Mouse (Mus musculus) Patski (cell line): ENCODE results near the gene Eps8l1. TPM values are rescaled to one million over a fixed set of nuclear protein-coding genes. Genes with fewer than 3 reads are reported as not detected.
A peak's percentile ranks its signal among the peaks of the same experiment; 100 is the strongest.

ENCODE experiments used
- ATAC-seq: fragments of 100-300 bp; one replicate; pipeline ENCODE4 v1.8.0; 2021
- CTCF ChIA-PET: fragments of 350-600 bp; sonication (Branson Sonifier 250); formaldehyde crosslinking; loops from one replicate; lab custom pipeline; 2022; ENCODE audit warnings: inconsistent platforms; lab: Charles Lee
- POLR2A ChIA-PET: fragments of 350-600 bp; sonication (Branson Sonifier 250); formaldehyde crosslinking; loops from one replicate; lab custom pipeline; 2022; ENCODE audit warnings: antibody characterized with exemption, inconsistent platforms; lab: Charles Lee
- DNase-seq: peaks from one replicate; pipeline ENCODE4 v3.0.0-alpha.2; 2011; ENCODE audit warnings: low read depth, low spot score
- H3K27me3 ChIP-seq: fragments of 371-371 bp; one replicate; pipeline ENCODE4 v1.5.1; 2021
- CTCF ChIP-seq: fragments of 100-300 bp; IDR thresholded peaks from one replicate; pipeline ENCODE4 v1.5.1; 2021
- in situ Hi-C: fragments of 300-500 bp; cut with MboI; formaldehyde crosslinking; loops from 3 replicates; pipeline ENCODE4 v1.11.1; 2018; ENCODE audit warnings: low pct_unique_long_range_greater_than_20kb, mixed read lengths
- polyA plus RNA-seq: library from polyadenylated mRNA; unstranded; gene quantifications from one replicate; pipeline ENCODE4 v1.2.3, GENCODE M21; 2021

The Eps8l1 gene
- polyA plus RNA-seq, 1 experiment from 2014 or later: 0.04 TPM

- H3K27me3 ChIP-seq: no peaks in the 10 kb centered on the region
- no peak for TF ChIP-seq CTCF
- ATAC-seq (peak; percentile 42), DNase-seq (no peak)
- in situ Hi-C loops: loop anchor here (25.0 kb wide), 1 partner anchor 1153 kb away; the partner anchor contains the start of genes Myadm and Prkcg
- ChIA-PET CTCF (interaction anchor here (1.8 to 3.0 kb wide), 3 partner anchors 9 to 13 kb away, joined by 7 to 17 read pairs (median 11); no protein-coding TSS in a partner anchor), POLR2A (interaction anchor here (1.5 kb wide), 1 partner anchor 13 kb away, joined by 4 read pairs; no protein-coding TSS in a partner anchor)
Observed at GRCm38 (mm10) chr7:4440549-4440948, 19.9 kb upstream of the Eps8l1 start.

- DNase-seq: peak; percentile 58
- ATAC-seq: peak; percentile 98
- no peaks in the 10 kb centered on the region for H3K27me3 ChIP-seq
- POLR2A ChIA-PET: no interaction called here
- no peak for TF ChIP-seq CTCF
- CTCF ChIA-PET: interaction anchor here (1.2 kb wide), 1 partner anchor 18 kb away, joined by 3 read pairs; no protein-coding TSS in a partner anchor
- in situ Hi-C loops: loop anchor here (25.0 kb wide), 1 partner anchor 1158 kb away; the partner anchor contains the start of genes Myadm and Prkcg
Observed at GRCm38 (mm10) chr7:4445216-4445791, 15.2 kb upstream of the Eps8l1 start, which contains the start of gene Rdh13. TSS of gene Rdh13 (minus strand) at chr7:4445649.

- CTCF ChIA-PET: no interaction called here
- ATAC-seq: no peak
- in situ Hi-C loops: loop anchor here (25.0 kb wide), 1 partner anchor 1160 kb away; the partner anchor contains the start of genes Myadm and Prkcg
Observed at GRCm38 (mm10) chr7:4447138-4447537, 13.3 kb upstream of the Eps8l1 start.

GRCm38 (mm10) chr7:4448439-4448838, 12.0 kb upstream of the Eps8l1 start:
- ChIA-PET POLR2A (no interaction called here), CTCF (no interaction called here)
- no peak for ATAC-seq
- in situ Hi-C loops: loop anchor here (25.0 kb wide), 1 partner anchor 1161 kb away; the partner anchor contains the start of genes Myadm and Prkcg
- DNase-seq: no peak
- no peak for TF ChIP-seq CTCF
- H3K27me3 ChIP-seq: peaks cover 12% of the 10 kb centered on the region

More at GRCm38 (mm10) chr7:4447138-4447537, 13.3 kb upstream of the Eps8l1 start:
- DNase-seq: no peak
- POLR2A ChIA-PET: no interaction called here
- peaks cover 3% of the 10 kb centered on the region for H3K27me3 ChIP-seq
- TF ChIP-seq CTCF: no peak

- POLR2A ChIA-PET: no interaction called here
- peaks cover 12% of the 10 kb centered on the region for H3K27me3 ChIP-seq
- in situ Hi-C loops: loop anchor here (25.0 kb wide), 1 partner anchor 1162 kb away; the partner anchor contains the start of genes Myadm and Prkcg
- ATAC-seq (no peak), DNase-seq (no peak)
- TF ChIP-seq CTCF: no peak
- CTCF ChIA-PET: interaction anchor here (1.0 kb wide), 1 partner anchor 318 kb away, joined by 3 read pairs; no protein-coding TSS in a partner anchor
Observed at GRCm38 (mm10) chr7:4449211-4449610, 11.3 kb upstream of the Eps8l1 start.

GRCm38 (mm10) chr7:4452644-4453043, 7.8 kb upstream of the Eps8l1 start:
- CTCF ChIA-PET: interaction anchor here (1.0 kb wide), 1 partner anchor 19 kb away, joined by 3 read pairs; no protein-coding TSS in a partner anchor
- in situ Hi-C loops: no loop called here
- POLR2A ChIA-PET: interaction anchor here (1.0 kb wide), 1 partner anchor 9 kb away, joined by 5 read pairs; no protein-coding TSS in a partner anchor
- no peak for DNase-seq
- TF ChIP-seq CTCF: no peak
- ATAC-seq: no peak
- peaks cover 12% of the 10 kb centered on the region for H3K27me3 ChIP-seq

- CTCF ChIA-PET: interaction anchor here (1.1 to 1.5 kb wide), 3 partner anchors 13 to 49 kb away, joined by 3 read pairs; no protein-coding TSS in a partner anchor
- in situ Hi-C loops: no loop called here
- POLR2A ChIA-PET: no interaction called here
- DNase-seq: no peak
- ATAC-seq: no peak
- TF ChIP-seq CTCF: no peak
- H3K27me3 ChIP-seq: peaks cover 7% of the 10 kb centered on the region
Observed at GRCm38 (mm10) chr7:4464194-4464824, 3.8 kb downstream of the Eps8l1 start.

GRCm38 (mm10) chr7:4467801-4468200, 7.3 kb downstream of the Eps8l1 start:
- CTCF ChIA-PET: interaction anchor here (1.1 to 2.3 kb wide), 2 partner anchors 8 to 11 kb away, joined by 3 to 4 read pairs; no protein-coding TSS in a partner anchor
- no peak for TF ChIP-seq CTCF
- H3K27me3 ChIP-seq: peaks cover 23% of the 10 kb centered on the region
- DNase-seq (no peak), ATAC-seq (no peak)
- POLR2A ChIA-PET: no interaction called here
- in situ Hi-C loops: no loop called here

- no peak for TF ChIP-seq CTCF
- ATAC-seq (peak; percentile 20), DNase-seq (no peak)
- in situ Hi-C loops: no loop called here
- H3K27me3 ChIP-seq: peaks cover 27% of the 10 kb centered on the region
- POLR2A ChIA-PET: no interaction called here
- CTCF ChIA-PET: interaction anchor here (0.8 to 1.5 kb wide), 7 partner anchors 10 to 803 kb away, joined by 3 to 5 read pairs (median 3); no protein-coding TSS in a partner anchor
Observed at GRCm38 (mm10) chr7:4470275-4471178, 10.1 kb downstream of the Eps8l1 start.
